Mouse (Mus musculus): ENCODE results near the gene Phactr4. TPM values are rescaled to one million over a fixed set of nuclear protein-coding genes. Genes with fewer than 3 reads are reported as not detected.

The Phactr4 gene
- polyA plus RNA-seq, 1 experiment from 2014 or later: 29.1 TPM

DNA sequence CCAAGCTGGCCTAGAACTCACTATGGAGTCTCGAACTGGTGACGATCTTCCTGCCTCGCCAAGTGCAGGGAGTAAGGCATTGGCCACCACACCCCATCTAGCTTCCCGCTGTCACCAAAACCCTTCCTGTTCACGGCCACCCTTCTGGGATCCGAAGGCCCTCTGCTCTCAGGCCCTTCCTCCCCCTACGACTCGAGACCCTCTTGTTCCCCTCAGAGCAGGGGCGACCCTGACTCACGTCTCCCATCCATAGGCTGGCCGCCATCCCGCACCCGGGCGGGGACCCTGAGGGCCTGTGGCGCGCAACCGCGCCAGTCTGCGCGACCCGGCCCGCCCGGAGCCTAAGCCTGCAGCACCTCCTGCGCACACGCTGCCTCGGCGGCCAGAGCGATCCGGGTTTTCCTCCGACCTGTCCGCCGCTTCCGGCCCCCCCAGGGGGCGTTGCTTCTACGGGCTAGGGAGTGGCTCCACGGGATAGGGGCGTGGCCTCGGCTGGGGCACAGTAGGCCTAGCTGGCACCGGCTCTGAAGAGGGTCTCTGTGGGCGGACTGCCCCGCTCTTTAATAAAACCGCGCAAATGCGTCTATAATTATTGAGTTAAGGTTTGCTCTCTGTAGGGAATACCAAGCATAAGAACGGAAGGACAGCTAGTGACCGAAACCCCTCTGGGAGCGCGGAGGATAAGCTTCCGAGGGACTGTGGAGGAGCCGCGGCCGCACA, 93.0 kb downstream of the Phactr4 start, which contains the start of gene Trnau1ap:
Gene Trnau1ap (minus strand): TSS at position 424 of the 720 bp plus-strand sequence.
- Histone ChIP-seq H3K27ac (ENCODE audit: low read depth, low read length) (peak within 1 kb of the TSS; percentile 91), H3K4me3 (ENCODE audit: low read depth, low read length) (peak within 1 kb of the TSS; percentile 86), H3K27me3 (ENCODE audit: control insufficient read depth, insufficient read depth, low read length) (no peaks in the 10 kb centered on the region), H3K4me2 (peak within 1 kb of the TSS; percentile 68), H3K9me3 (replicated peaks; ENCODE audit: control insufficient read depth, low read length) (no peaks in the 10 kb centered on the region), H3K9ac (ENCODE audit: low read depth, low read length) (peak within 1 kb of the TSS; percentile 91), H3K4me1 (ENCODE audit: control insufficient read depth, insufficient read depth, low read length) (peaks cover 7% of the 10 kb centered on the region), H3K36me3 (ENCODE audit: control insufficient read depth, insufficient read depth, low read length) (peaks cover 22% of the 10 kb centered on the region)
- ATAC-seq (replicated peaks; ENCODE audit: insufficient number of reproducible peaks, low FRiP score, low TSS enrichment): peak; percentile 96
- WGBS (ENCODE audit: insufficient replicate concordance): under 1% methylated on average over 52 of the region's 52 CpGs

DNA sequence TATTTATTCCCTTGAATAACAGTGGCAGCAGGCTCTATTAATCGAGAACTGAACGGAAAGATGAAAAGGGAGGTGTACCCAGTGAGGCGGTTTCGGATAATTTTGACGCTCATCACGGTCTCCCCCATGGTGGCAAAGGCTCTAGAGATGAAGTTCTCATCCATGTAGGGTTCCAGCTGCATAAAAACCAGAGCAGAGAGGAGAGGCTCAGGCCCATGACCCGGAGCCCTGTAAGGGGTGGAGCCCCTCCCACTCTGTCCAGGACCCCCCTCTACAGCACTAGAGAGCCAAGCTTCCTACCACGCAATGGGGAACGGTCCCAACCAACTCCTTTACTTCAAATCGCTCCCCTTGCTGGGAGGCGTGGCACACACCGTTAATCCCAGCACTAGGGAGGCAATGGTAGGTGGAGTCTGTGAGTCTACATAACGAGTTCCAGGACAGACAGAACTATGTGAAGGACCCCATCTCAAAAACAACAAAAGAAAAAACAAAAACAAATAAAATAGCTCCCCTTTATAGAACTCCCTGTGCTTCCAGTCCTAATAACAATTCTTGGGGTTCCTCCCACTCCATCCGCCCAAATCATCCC, 93.8 kb downstream of the Phactr4 start:
- Histone ChIP-seq H3K4me1 (ENCODE audit: control insufficient read depth, insufficient read depth, low read length) (peaks cover 7% of the 10 kb centered on the region), H3K9me3 (replicated peaks; ENCODE audit: control insufficient read depth, low read length) (no peaks in the 10 kb centered on the region), H3K9ac (ENCODE audit: low read depth, low read length) (peak overlapping the region; percentile 91), H3K36me3 (ENCODE audit: control insufficient read depth, insufficient read depth, low read length) (peaks cover 16% of the 10 kb centered on the region), H3K27ac (ENCODE audit: low read depth, low read length) (peak overlapping the region; percentile 91; the same call in 1 of the 2 replicates), H3K4me2 (peak overlapping the region; percentile 68), H3K27me3 (ENCODE audit: control insufficient read depth, insufficient read depth, low read length) (no peaks in the 10 kb centered on the region), H3K4me3 (ENCODE audit: low read depth, low read length) (peak overlapping the region; percentile 86)
- 46% methylated on average over 14 of the region's 14 CpGs for WGBS (ENCODE audit: insufficient replicate concordance)
- ATAC-seq (replicated peaks; ENCODE audit: insufficient number of reproducible peaks, low FRiP score, low TSS enrichment): no peak

DNA sequence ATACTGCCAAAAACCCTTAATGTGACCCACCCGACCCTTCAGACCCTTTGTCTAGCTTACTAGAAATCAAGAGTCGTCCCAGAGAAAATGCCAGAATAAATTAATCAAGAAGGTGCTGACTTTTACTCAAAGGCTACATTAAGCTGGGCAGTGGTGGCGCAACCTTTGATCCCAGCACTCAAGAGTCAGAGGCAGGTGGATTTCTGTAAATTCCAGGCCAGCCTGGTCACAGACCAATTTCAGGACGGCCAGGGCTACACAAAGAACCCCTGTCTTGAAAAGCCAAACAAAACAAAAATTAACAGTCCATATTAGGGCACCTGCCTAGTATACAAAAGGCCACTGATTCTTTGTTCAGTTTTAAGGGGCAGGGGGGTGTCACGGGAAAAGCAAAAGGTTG, 95.8 kb downstream of the Phactr4 start:
- H3K9ac ChIP-seq (ENCODE audit: low read depth, low read length): no peak overlapping the region
- H3K4me1 ChIP-seq (ENCODE audit: control insufficient read depth, insufficient read depth, low read length): peaks cover 7% of the 10 kb centered on the region
- no peak for ATAC-seq (replicated peaks; ENCODE audit: insufficient number of reproducible peaks, low FRiP score, low TSS enrichment)
- no peak overlapping the region for H3K4me3 ChIP-seq (ENCODE audit: low read depth, low read length)
- H3K4me2 ChIP-seq: no peak overlapping the region
- H3K27ac ChIP-seq (ENCODE audit: low read depth, low read length): no peak overlapping the region
- no peaks in the 10 kb centered on the region for H3K9me3 ChIP-seq (replicated peaks; ENCODE audit: control insufficient read depth, low read length)
- peaks cover 20% of the 10 kb centered on the region for H3K36me3 ChIP-seq (ENCODE audit: control insufficient read depth, insufficient read depth, low read length)
- no peaks in the 10 kb centered on the region for H3K27me3 ChIP-seq (ENCODE audit: control insufficient read depth, insufficient read depth, low read length)
- 83% methylated on average over 5 of the region's 5 CpGs for WGBS (ENCODE audit: insufficient replicate concordance)

DNA sequence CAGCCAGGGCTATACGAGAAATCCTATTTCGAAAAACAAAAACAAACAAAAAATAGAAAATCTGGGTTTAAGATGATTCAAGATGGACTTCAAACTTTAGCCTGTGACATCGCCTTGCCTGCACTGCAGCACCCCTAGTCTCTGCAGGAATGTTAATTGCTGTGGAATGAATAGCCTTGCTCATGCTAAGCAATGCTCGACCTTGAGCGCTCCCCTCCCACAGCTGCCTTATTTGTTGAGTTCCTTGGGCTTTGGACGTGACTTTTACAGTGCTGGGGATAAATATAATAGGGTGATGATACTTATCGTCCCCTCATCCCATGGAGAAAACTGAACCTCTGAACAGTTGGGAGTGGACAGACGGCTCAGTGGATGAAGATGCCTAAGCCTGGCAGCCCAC, 106.6 kb downstream of the Phactr4 start:
- H3K9ac ChIP-seq (ENCODE audit: low read depth, low read length): no peak overlapping the region
- H3K4me2 ChIP-seq: no peak overlapping the region
- H3K36me3 ChIP-seq (ENCODE audit: control insufficient read depth, insufficient read depth, low read length): peaks cover 31% of the 10 kb centered on the region
- H3K4me3 ChIP-seq (ENCODE audit: low read depth, low read length): no peak overlapping the region
- 75% methylated on average over 8 of the region's 8 CpGs for WGBS (ENCODE audit: insufficient replicate concordance)
- no peaks in the 10 kb centered on the region for H3K4me1 ChIP-seq (ENCODE audit: control insufficient read depth, insufficient read depth, low read length)
- H3K9me3 ChIP-seq (replicated peaks; ENCODE audit: control insufficient read depth, low read length): no peaks in the 10 kb centered on the region
- H3K27ac ChIP-seq (ENCODE audit: low read depth, low read length): no peak overlapping the region
- ATAC-seq (replicated peaks; ENCODE audit: insufficient number of reproducible peaks, low FRiP score, low TSS enrichment): no peak
- H3K27me3 ChIP-seq (ENCODE audit: control insufficient read depth, insufficient read depth, low read length): no peaks in the 10 kb centered on the region

DNA sequence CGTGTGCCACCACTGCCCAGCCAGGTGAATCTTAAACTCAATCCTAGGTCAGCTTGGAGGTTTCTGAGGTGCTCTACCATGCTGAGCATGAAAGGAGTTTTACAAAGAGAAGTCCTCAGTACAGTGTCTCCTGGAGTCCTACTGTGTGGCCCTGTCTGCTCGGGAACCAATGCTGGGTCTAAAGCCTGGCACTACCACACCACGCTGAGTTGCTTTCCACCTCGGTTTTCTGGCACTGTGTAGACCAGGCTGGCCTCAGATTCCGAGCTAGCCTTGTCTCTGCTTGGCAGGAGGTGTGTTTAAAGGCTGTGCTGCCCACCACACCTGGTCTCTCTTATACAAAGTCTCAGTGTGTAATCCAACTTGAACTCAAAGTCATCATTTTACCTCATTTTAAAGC, 109.7 kb downstream of the Phactr4 start:
- ATAC-seq (replicated peaks; ENCODE audit: insufficient number of reproducible peaks, low FRiP score, low TSS enrichment): no peak
- no peaks in the 10 kb centered on the region for H3K27me3 ChIP-seq (ENCODE audit: control insufficient read depth, insufficient read depth, low read length)
- H3K36me3 ChIP-seq (ENCODE audit: control insufficient read depth, insufficient read depth, low read length): peaks cover 25% of the 10 kb centered on the region
- H3K27ac ChIP-seq (ENCODE audit: low read depth, low read length): no peak overlapping the region
- peaks cover 11% of the 10 kb centered on the region for H3K4me1 ChIP-seq (ENCODE audit: control insufficient read depth, insufficient read depth, low read length)
- H3K9me3 ChIP-seq (replicated peaks; ENCODE audit: control insufficient read depth, low read length): no peaks in the 10 kb centered on the region
- H3K4me3 ChIP-seq (ENCODE audit: low read depth, low read length): no peak overlapping the region
- H3K9ac ChIP-seq (ENCODE audit: low read depth, low read length): no peak overlapping the region
- WGBS (ENCODE audit: insufficient replicate concordance): 80% methylated on average over 5 of the region's 5 CpGs
- no peak overlapping the region for H3K4me2 ChIP-seq

DNA sequence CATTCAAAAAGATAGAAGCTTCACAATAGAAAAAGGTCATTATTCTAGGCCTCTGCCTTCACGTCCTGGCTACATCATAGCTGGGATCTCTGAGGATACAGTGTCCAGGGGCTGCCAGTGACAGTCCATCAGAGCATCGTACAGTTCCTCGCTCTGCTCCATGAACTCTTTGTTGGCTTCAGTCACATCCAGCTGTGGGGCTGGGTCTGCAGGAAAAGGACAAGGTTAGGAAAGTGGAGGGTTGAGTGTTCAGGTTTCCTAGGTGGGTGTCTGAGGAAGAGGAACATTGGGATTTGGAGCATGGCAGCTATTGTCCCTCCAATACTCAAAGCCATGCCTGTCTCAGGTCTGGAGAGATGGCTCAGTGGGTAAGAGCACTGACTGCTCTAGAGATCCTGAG, 110.5 kb downstream of the Phactr4 start:
- 48% methylated on average over 3 of the region's 3 CpGs for WGBS (ENCODE audit: insufficient replicate concordance)
- H3K36me3 ChIP-seq (ENCODE audit: control insufficient read depth, insufficient read depth, low read length): peaks cover 25% of the 10 kb centered on the region
- no peak overlapping the region for H3K4me2 ChIP-seq
- H3K27ac ChIP-seq (ENCODE audit: low read depth, low read length): no peak overlapping the region
- H3K9ac ChIP-seq (ENCODE audit: low read depth, low read length): no peak overlapping the region
- no peaks in the 10 kb centered on the region for H3K27me3 ChIP-seq (ENCODE audit: control insufficient read depth, insufficient read depth, low read length)
- ATAC-seq (replicated peaks; ENCODE audit: insufficient number of reproducible peaks, low FRiP score, low TSS enrichment): no peak
- H3K4me3 ChIP-seq (ENCODE audit: low read depth, low read length): no peak overlapping the region
- peaks cover 11% of the 10 kb centered on the region for H3K4me1 ChIP-seq (ENCODE audit: control insufficient read depth, insufficient read depth, low read length)
- H3K9me3 ChIP-seq (replicated peaks; ENCODE audit: control insufficient read depth, low read length): no peaks in the 10 kb centered on the region

DNA sequence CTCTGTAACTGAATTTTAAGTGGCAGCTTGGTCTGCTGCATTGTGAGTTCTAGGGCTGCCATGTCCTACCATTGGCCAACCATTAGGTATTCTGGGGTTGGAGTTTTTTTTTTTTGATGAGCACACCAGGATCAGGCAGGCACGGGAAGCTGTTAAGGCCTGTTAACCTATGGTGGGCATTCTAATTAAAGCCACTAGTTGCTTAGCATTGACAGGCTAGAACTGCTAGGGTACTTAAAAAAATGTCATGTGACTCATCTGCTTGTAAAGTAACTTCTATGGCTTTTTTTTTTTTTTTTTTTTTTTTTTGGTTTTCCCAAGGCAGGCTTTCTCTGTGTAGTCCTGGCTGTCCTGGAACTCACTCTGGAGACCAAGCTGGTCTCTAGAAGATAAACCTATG, 111.1 kb downstream of the Phactr4 start:
- no peak overlapping the region for H3K9ac ChIP-seq (ENCODE audit: low read depth, low read length)
- peaks cover 22% of the 10 kb centered on the region for H3K36me3 ChIP-seq (ENCODE audit: control insufficient read depth, insufficient read depth, low read length)
- H3K4me2 ChIP-seq: no peak overlapping the region
- WGBS (ENCODE audit: insufficient replicate concordance): 50% methylated on average over 1 of the region's 1 CpGs
- H3K27me3 ChIP-seq (ENCODE audit: control insufficient read depth, insufficient read depth, low read length): no peaks in the 10 kb centered on the region
- ATAC-seq (replicated peaks; ENCODE audit: insufficient number of reproducible peaks, low FRiP score, low TSS enrichment): no peak
- H3K4me3 ChIP-seq (ENCODE audit: low read depth, low read length): no peak overlapping the region
- no peak overlapping the region for H3K27ac ChIP-seq (ENCODE audit: low read depth, low read length)
- peaks cover 11% of the 10 kb centered on the region for H3K4me1 ChIP-seq (ENCODE audit: control insufficient read depth, insufficient read depth, low read length)
- no peaks in the 10 kb centered on the region for H3K9me3 ChIP-seq (replicated peaks; ENCODE audit: control insufficient read depth, low read length)

DNA sequence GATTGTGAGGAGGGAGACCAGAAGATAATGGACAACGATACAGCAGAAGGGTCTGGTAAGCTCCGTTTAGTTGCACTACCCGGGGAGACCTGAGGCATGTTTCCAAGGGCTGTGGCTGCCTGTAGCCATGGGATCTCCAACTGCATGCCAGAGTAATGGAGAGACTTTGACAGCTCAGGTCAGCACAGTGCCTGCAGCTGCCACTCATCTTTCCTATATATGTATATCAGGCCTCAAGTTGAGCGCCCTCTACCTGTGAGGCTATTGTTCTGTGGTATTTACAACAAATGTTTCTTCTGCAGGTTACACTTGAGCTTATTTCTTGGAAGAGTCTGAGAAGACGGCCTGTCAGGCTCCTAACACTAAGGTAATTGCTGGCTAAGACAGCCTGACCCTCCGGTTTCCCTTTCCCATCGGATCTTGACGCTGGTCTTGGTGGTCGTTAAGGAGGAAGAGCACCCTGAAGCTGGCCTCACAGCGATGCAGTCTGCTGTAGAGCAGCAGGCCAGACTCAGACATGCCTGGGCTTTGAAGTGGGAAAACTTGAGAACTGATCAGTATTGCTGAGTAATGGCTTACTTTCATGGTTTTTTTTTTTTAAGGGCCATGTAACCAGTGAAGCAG, 112.3 kb downstream of the Phactr4 start:
- Histone ChIP-seq H3K36me3 (ENCODE audit: control insufficient read depth, insufficient read depth, low read length) (peaks cover 20% of the 10 kb centered on the region), H3K27me3 (ENCODE audit: control insufficient read depth, insufficient read depth, low read length) (no peaks in the 10 kb centered on the region), H3K27ac (ENCODE audit: low read depth, low read length) (peak overlapping the region; percentile 89; the same call in 1 of the 2 replicates), H3K9ac (ENCODE audit: low read depth, low read length) (peak overlapping the region; percentile 95), H3K4me2 (peak overlapping the region; percentile 93), H3K4me1 (ENCODE audit: control insufficient read depth, insufficient read depth, low read length) (peaks cover 11% of the 10 kb centered on the region), H3K4me3 (ENCODE audit: low read depth, low read length) (peak overlapping the region; percentile 81), H3K9me3 (replicated peaks; ENCODE audit: control insufficient read depth, low read length) (no peaks in the 10 kb centered on the region)
- WGBS (ENCODE audit: insufficient replicate concordance): 31% methylated on average over 10 of the region's 10 CpGs
- no peak for ATAC-seq (replicated peaks; ENCODE audit: insufficient number of reproducible peaks, low FRiP score, low TSS enrichment)
